Mouse (Mus musculus) MEL (cell line): ENCODE measurements around the gene Ffar3.

ENCODE experiments used
- CTCF ChIP-seq, 3 experiments: IDR thresholded peaks in 2 of 3; conservative IDR thresholded peaks in 1 of 3; 2 replicates each; pipeline ENCODE4 v1.5.1; 2011 to 2012; ENCODE audit warnings: low read length in 3 of 3, low read depth in 2 of 3, mild to moderate bottlenecking in 2 of 3, improper control_type of control experiment in 1 of 3, inconsistent platforms in 1 of 3, mixed read lengths in 1 of 3, moderate library complexity in 1 of 3; ENCODE audit not compliant: control insufficient read depth in 1 of 3, insufficient read depth in 1 of 3, poor library complexity in 1 of 3, severe bottlenecking in 1 of 3
- ETS1 ChIP-seq: IDR thresholded peaks from 2 replicates; pipeline ENCODE4 v1.6.1; 2012; ENCODE audit warnings: low read depth, mild to moderate bottlenecking, inconsistent platforms, low read length, improper control_type of control experiment, moderate library complexity
- GATA1 ChIP-seq: IDR thresholded peaks from 2 replicates; pipeline ENCODE4 v1.6.1; 2011; ENCODE audit warnings: low read depth, low read length, improper control_type of control experiment
- MAZ ChIP-seq: IDR thresholded peaks from 2 replicates; pipeline ENCODE4 v1.6.1; 2012; ENCODE audit warnings: low read depth, mild to moderate bottlenecking, inconsistent platforms, low read length, improper control_type of control experiment
- NRF1 ChIP-seq: IDR thresholded peaks from 2 replicates; pipeline ENCODE4 v1.6.1; 2014; ENCODE audit warnings: low read depth, mild to moderate bottlenecking, inconsistent platforms, low read length, improper control_type of control experiment, moderate library complexity; ENCODE audit not compliant: poor library complexity, insufficient read depth, severe bottlenecking
- POLR2A ChIP-seq, 2 experiments: IDR thresholded peaks; 2 replicates each; pipeline ENCODE4 v1.6.1; 2011 to 2012; ENCODE audit warnings: low read length in 2 of 2, mild to moderate bottlenecking in 2 of 2, control low read depth in 1 of 2, improper control_type of control experiment in 1 of 2, low read depth in 1 of 2, moderate library complexity in 1 of 2; ENCODE audit not compliant: control insufficient read depth in 1 of 2, insufficient read depth in 1 of 2, poor library complexity in 1 of 2
- RCOR1 ChIP-seq: IDR thresholded peaks from 2 replicates; pipeline ENCODE4 v1.6.1; 2012; ENCODE audit warnings: low read depth, mild to moderate bottlenecking, inconsistent platforms, low read length, improper control_type of control experiment
- ZC3H11A ChIP-seq: IDR thresholded peaks from 2 replicates; pipeline ENCODE4 v1.6.1; 2012; ENCODE audit warnings: low read depth, mild to moderate bottlenecking, inconsistent platforms, low read length, improper control_type of control experiment

GRCm38 (mm10) chr7:30861464-30861863 is 5.5 kb upstream of the Ffar3 start, which contains the start of gene Ffar1:
- TF ChIP-seq MAZ, result no peak
- TF ChIP-seq GATA1, result no peak
- no peak for TF ChIP-seq ZC3H11A
- TF ChIP-seq CTCF (IDR thresholded peaks at IDR 0.05 in 2 of 3, conservative IDR thresholded peaks at IDR 0.05 in 1 of 3; ENCODE audit: control insufficient read depth in 1 of 3, insufficient read depth in 1 of 3, low read depth in 2 of 3, low read length in 3 of 3, poor library complexity in 1 of 3, severe bottlenecking in 1 of 3), result no peak
- no peak for TF ChIP-seq RCOR1
- TF ChIP-seq POLR2A (IDR thresholded peaks at IDR 0.05; ENCODE audit: control insufficient read depth in 1 of 2, insufficient read depth in 1 of 2, low read depth in 1 of 2, low read length in 2 of 2, poor library complexity in 1 of 2), result no peak
- TF ChIP-seq NRF1, result no peak
- no peak for TF ChIP-seq ETS1
